Mouse (Mus musculus) liver, embryonic 14.5 days (tissue): ENCODE results near the gene Stx5a.

Experiments used
- CTCF ChIP-seq: IDR thresholded peaks from 2 replicates; pipeline ENCODE4 v1.5.1; 2016; ENCODE audit warnings: antibody characterized with exemption, low read depth, control low read depth
- EP300 ChIP-seq: IDR thresholded peaks from 2 replicates; pipeline ENCODE4 v1.6.1; 2016; ENCODE audit warnings: antibody characterized with exemption, low read depth

DNA sequence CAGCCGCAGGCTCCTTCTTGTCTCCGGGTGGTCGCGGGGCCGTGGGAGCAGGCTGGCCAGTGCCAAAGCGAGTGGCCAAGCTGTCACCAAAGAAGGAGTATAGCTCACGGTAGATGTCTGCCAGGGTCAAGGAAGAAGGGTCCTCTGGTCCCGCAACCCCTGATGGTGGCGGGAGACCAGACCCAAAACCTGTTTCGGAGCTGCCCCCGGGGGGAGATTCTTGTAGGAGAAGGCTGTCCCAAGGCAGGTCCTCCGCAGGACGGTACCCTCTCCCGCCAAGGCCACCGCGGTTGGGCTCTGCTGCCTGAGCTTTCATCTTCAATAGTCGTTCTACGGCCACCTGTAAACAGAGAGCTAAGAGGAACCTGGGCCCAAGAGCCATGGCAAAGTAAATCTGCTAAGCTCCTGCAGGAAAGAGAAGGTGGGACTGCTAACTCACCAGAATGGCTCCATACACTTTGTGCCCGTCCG, 33.8 kb downstream of the Stx5a start:
- TF ChIP-seq EP300, result no peak
- TF ChIP-seq CTCF, result no peak; the same call in 1 of the 2 replicates
